Mouse (Mus musculus) MN1 (cell line): Measurements from ENCODE around the gene Tulp2.
A peak's percentile ranks its signal among the peaks of the same experiment; 100 is the strongest.
"Not testable (repeated sequence)": the region's sequence is repeated elsewhere in the genome, so short reads cannot be mapped to it uniquely, and the experiment has no call there.

ENCODE experiments used
- DNase-seq: peaks from one replicate; pipeline ENCODE4 v3.0.0-alpha.2; 2016; ENCODE audit warnings: low spot score

The Tulp2 gene

DNA sequence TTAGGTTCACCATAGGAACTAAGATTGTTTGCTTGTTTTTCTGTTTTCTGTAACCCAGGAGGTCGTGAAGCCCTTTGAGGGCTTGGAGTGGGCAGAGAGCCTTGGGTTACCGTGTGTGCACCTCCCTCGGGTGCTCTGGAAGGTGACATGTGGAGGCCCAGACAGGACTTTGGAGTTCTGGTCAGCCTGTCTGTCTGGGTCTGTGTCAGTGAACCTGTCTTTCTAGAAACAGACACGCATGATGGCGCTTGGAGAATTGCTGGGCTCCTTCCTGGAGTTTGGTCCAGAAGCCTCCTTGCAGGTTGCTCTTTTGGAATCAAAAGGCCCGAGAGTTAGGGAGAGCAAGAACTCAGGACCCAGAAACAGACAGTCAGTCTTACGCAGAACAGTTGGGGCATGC is 21.3 kb upstream of the Tulp2 start:
- peak; percentile 23 for DNase-seq

DNA sequence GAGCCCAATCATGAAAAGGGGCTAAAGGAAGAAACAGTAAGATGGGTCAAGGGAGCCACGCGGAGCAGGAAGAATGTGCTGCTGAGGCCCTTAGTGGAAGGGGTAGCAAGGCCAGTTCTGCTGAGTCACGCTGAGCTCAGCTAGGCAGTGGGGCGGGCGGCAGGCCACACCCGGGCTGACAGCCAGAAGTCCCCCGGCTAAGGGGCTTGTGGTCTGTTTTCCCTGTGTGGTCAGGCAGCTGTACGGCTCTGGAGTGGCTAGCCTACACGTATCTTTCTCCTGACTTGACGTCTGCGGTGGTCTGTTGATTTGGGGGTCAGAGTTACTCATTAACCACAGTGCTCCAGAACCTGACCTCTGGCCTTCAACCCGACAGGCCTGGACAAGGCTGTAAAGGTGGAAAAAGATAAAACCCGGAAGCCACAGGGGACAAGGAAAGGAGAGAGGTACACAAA is 20.8 kb upstream of the Tulp2 start:
- DNase-seq = peak; percentile 78

DNA sequence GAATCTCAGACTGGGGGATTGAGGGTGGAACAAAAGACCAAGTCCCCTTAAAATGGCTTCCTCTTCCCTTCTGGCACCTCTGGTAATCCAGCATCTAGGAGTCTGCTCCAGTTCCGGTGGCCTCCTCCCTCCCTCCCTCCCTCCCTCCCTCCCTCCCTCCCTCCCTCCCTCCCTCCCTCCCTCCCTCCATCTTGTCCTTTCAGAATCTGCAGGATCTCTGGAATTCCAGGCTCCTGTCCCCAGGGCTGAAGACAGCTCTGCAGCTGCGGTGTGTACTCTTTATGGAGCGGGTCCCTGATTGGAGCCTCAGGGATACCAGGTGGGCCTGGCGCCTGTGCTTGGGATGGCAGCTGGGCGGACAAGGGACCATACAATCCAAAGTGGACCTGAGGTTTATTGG is 20.4 kb upstream of the Tulp2 start:
- peak; percentile 69 for DNase-seq

DNA sequence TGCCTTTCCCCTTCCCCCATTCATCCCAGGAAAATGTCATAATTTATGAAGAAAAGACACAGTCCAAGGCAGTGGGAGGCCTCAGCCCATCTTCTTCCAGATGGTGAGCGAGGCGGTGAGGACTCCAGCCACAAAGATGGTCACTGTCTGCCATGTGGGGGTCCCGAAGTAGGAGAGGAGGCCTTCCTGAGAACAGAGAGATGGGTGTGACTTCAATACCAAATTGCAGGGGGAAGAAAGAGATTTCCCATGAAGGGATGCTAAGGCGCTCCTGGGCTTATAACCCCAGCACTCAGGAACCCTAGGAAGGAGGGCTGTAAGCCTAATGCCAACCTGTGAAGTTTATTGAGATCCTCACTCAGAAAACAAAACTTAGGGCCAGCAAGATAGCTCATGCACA is 19.9 kb upstream of the Tulp2 start:
- DNase-seq = no peak

DNA sequence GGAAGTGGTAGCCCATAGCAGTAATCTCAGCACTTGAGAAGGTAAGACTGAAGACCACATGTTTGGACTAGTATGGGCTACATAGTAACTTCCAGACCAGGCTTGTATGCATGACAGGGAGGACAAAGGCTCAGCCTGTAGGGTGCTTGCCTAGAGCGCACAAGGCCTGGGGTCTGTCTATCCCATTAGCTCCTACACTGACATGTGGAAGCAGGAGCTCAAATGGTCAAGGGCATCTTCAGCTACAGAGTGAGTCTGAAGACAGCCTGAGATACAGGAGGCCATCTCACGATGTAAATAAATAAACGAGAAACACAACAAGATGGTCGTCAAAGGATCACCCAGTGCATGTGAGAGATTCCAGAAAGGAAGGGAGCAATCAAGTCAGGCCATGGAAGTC is 19.4 kb upstream of the Tulp2 start:
- no peak for DNase-seq

DNA sequence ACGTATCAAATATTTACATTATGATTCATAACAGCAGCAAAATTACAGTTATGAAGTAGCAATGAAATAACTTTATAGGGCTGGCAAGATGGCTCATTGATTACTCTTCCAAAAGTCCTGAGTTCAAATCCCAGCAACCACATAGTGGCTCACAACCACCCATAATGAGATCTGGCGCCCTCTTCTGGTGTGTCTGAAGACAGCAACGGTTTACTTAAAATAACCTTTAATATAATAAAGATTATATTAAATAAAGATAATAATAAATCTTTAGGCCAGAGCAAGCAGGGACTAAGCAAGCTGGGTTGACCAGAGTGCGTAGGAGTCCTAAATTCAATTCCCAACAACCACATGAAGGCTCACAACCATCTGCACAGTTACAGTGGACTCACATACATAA is 18.8 kb upstream of the Tulp2 start:
- not testable (repeated sequence) for DNase-seq

DNA sequence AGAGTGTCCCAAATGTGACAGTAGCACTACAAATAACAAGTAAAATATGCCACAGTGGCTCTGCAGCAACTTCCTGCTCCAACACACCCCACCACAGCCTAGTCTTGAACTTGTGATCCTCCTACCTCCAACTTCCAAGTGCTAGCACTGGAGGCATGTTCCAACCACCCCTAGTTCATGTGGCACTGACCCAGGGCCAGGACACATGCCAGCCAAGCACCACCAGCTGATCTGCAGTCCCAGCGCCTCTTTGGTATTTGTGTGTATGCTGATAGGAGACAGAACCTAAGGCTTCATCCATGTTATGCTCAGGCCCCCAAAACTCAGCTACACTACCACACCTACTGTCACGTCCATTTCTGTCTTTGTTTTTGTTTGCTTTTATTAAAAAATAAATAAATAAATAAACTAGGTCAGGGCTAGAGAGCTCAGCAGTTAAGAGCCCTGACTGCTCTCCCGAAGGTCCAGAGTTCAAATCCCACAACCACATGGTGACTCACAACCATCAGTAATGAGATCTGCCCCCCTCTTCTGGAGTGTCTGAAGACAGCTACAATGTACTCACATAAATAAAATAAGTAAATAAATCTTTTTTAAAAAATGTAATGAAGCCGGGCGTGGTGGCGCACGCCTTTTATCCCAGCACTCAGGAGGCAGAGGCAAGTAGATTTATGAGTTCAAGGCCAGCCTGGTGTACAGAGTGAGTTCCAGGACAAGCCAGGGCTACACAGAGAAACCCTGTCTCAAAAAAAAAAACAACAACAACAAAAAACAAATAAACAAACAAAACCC is 17.5 kb upstream of the Tulp2 start:
- DNase-seq = no peak

DNA sequence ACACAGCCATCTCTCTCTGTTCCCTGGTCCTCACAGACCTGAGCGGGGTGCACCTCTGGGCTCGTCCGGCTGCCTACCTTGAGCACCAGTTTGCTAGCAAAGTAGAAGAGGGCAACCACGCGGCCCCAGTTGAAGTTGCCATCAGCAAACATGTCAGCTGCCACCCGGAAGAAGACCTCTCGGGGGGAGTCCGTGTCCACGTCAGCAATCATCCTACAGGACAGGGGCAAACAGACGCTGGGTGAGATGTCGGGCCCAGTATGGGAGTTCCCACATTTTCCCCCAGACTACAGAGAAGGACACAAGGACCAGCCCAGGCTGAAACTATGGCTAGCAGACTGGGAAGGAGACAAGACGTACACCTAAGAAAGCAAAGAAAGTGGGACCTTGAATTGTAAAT is 16.6 kb upstream of the Tulp2 start:
- no peak for DNase-seq

DNA sequence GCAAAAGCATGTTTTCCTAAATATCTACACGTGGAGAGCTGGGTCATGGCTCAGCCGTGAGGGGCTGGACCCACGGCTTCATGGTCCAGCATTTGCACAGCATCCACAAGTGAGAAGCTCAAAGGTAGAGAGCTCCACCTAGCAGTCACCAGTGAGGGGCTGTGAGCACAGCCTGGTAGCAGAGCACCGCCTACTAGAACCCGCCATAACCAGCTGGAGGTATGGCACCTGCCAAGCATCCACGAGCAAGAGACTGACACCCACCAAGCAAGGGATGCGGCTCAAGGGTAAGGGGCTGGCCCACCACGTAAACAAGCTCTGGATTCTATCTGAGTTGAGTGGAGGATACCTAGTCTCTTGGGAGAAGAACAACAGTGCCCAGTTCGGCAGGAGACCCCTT is 16.1 kb upstream of the Tulp2 start:
- DNase-seq = peak; percentile 54

DNA sequence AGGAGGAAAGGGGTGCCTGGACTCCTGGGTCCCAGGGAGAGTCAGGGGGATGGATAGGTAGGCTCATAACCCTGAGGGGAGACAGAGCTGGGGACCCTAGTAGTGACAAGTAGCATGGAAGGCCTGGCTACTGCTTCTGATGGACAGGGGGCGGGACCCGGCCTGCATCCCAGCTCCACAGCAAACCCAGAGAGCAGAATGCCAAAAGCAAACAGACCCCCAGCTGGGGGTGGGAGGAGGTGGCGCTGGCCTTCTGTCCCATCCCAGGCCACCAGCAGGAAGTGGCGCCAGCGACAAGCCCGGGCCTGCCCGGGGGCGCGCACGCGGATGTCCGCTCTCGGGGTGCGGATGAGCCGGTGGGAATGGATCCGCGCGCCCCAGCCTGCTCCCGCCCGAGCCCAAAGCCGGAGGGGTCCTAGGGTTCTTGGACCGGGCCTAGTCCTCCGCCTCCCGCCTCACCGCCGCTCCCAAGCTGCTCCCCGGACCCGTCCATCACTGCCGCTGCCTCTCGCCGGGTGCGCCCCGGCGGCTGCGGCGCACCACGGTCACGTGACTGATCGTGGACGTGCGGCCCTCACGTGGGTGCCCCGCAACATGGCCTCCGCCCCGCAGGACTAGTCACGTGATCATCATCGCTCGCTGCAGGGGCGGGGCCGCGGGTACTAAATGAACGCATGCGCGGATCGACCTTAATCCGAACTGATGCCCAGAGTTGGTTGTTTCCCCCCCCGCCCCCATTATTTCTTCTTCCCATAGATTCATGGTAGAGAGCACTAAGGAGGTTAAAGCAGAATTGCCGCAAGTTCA is 15.2 kb upstream of the Tulp2 start, which contains the start of gene Bax:
Bax (minus strand) TSS at position 616 of the 807 bp plus-strand sequence.
- DNase-seq = peak; percentile 96

DNA sequence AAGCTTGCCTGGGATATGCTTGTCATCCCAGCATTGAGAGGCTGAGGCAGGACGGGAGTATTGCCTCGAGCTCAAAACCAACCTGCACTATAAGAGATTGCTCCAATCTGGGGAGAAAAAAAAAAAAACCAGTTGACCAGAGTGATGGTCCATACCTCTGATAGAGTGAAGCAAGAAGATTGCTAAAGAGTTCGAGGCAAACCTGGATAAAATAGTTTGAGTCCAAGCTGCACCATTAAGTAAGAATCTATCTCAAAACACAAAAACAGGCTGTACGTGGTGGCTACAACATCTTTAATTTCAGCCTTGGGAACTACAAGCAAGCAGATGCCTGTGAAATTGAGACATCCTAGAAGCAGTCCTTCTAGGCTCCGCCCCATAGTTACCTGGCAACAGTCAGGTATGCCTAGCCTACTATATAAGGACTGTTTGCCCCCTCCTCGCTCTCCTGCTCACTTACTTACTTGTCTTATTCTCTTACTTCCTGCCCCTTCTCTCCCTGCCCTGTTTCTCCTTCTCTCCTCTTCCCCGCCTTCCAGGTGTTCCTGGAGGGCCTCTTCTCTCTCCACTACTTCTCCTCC is 14.5 kb upstream of the Tulp2 start:
- DNase-seq = no peak

DNA sequence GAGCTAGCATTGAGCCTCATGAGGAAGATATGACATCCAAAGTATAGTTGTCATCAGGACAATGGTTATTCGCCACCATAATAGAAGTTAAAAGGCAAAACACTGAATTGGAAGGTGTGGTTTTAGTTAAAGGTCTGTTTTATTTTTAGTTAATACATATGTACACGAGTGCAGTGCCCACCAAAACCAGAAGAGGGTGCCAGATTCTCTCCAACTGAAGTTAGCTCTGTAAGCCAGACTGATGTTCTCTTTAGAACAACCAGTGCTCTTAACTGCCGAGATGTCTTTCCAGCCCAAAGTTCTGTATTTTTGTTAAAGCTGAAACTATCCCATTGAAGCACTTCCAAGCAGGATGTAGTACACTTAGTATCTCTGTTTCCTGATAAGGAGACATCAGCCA is 10.8 kb upstream of the Tulp2 start:
- DNase-seq = peak; percentile 74

DNA sequence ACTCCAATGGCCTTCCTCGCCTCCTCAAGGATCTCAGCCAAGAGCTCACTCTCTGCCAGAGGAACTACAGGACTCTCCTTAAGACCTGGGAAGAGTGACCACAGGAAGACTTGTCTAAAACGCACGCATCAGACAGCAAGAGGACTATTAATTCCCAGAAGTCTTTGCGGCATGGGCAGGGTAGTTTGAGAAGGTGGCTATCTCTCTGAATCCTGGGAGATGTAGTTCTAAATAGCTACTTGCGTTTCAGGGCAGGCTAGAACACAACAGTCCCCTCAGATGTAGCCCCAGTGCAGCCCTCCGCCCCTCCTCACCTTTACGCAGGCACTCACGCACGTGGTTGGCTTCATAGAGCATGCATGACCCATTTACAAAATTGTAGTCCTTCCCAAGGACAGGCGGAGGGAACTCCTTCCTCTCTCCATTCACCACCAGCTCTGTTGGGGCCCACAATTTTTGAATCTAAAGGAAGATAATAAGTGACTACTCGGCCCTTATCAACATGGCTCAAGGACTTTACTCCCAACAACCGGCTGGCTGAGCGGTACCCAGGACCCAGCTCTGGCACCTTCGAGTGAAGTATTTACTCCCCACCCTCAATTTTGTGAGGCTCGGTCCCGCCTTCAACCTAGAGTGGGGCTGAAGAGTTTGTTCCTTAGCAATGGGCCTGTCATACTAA is 6.2 kb upstream of the Tulp2 start:
- DNase-seq = peak; percentile 79

DNA sequence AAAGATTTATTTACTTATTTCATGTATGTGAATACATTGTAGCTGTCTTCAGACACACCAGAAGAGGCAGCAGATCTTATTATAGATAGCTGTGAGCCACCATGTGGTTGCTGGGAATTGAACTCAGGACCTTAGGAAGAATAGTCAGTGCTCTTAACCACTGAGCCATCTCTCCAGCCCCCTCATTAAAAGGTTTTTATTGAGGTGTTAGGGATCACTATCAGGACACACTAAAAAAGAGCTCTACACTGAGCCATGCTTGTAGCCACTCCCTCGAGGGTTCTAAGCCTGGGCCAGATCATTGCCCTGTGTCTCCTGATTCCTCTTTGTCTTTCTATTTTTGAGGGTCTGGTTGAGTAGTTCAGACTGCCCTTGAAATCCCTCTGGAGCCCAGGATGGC is 5.2 kb upstream of the Tulp2 start:
- DNase-seq = no peak

DNA sequence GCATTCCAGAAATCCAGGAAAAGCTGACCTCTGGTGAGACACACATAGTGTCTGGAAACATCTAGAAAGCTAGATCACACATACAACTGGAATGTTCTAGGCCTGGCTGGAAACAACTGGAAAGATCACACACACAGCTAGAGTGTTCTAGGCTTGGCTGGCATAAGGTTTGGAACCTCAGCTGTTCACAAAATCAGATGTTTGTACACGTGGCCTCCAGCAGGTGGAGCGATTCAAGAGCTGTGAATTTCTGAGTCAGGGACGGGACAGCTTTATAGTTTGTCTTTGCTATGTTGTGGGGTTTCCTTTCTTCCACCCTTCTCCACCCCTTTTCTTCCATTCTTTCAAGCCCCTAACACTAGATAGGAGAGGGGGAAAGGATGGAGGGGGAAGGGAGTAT is 4.7 kb upstream of the Tulp2 start:
- peak; percentile 80 for DNase-seq

DNA sequence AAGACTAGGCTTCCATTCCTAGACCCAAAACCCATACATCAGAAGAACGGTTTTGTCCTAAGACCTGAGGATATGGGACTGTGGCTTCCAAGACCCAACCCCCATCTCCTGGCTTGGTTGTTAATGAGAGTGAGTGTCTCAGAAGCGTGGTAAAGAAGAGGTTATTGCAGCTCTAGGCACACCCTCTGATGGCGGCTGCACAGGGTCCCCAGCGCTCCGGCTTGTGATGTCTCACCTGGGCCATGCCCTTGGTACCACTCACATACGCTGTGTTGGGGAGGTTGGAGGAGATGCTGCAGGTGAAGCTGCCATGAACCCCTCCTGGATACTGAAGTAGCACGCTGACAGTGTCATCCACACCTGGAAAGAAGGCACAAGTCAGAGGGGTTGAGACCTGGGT is 2.9 kb upstream of the Tulp2 start:
- DNase-seq = no peak

DNA sequence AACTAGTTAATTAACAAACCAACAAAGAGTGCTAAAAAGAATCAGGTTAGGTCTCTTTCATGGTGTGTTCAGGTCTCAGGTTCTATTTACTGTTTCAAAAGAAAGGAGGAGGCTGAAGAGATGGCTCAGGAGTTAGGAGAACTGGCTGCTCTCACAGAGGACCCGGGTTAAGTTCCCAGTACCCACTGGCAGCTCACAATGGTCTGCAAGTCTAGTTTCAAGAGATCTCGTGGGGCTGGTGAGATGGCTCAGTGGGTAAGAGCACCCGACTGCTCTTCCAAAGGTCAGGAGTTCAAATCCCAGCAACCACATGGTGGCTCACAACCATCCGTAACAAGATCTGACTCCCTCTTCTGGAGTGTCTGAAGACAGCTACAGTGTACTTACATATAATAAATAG is 1.4 kb upstream of the Tulp2 start:
- not testable (repeated sequence) for DNase-seq

DNA sequence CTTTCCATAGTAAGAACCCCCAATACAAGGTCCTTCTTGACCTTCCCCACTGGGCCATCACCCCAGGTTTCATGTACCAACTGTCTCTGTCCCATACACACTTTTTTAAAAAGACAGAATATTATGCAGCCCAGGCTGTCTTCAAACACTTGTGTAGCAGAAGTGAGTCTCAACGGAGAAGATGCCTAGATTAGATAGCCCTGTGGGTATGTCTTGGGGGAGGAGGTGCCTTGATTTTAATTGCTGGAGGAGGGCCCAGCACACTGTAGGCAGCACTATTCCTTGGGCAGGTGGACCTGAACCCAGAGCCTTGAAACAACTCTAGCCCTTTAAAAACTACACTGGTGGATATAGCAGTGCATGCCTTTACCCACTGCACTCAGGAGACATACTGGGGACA is 489 bp downstream of the Tulp2 start:
- DNase-seq = no peak

DNA sequence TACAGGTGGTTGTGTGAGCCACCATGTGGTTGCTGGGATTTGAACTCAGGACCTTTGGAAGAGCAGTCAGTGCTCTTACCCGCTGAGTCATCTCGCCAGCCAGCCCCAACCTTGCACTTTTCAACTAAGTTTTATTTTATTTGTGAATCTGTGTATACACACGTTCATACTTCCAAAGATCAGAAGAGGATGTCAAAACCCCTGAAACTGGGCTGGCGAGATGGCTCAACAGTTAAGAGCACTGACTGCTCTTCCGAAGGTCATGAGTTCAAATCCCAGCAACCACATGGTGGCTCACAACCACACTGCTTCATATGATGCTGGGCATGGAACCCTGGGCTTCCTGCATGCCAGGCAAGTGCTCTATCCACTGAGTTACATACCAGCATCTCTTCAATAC is 3.3 kb downstream of the Tulp2 start:
- not testable (repeated sequence) for DNase-seq

DNA sequence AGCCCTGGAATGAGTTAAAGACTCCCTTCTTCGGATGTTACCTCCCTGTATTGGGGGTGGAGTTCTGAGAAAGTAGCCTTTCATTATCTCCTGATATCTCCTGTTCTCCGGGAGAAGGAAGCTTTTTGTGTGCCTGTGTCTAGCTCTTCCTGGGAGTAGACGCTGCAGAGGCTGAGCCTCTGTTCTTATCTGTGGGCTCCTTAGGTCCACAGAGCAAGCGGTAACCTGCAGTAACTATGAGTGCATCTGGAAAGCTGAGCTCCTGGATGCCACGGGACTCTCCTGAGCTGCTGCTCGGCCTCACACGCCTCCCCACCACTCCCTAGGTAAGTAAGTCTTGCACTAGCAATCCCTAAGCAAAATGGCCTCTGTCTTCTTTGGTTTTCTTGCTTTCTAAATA is 4.5 kb downstream of the Tulp2 start:
- DNase-seq = no peak

DNA sequence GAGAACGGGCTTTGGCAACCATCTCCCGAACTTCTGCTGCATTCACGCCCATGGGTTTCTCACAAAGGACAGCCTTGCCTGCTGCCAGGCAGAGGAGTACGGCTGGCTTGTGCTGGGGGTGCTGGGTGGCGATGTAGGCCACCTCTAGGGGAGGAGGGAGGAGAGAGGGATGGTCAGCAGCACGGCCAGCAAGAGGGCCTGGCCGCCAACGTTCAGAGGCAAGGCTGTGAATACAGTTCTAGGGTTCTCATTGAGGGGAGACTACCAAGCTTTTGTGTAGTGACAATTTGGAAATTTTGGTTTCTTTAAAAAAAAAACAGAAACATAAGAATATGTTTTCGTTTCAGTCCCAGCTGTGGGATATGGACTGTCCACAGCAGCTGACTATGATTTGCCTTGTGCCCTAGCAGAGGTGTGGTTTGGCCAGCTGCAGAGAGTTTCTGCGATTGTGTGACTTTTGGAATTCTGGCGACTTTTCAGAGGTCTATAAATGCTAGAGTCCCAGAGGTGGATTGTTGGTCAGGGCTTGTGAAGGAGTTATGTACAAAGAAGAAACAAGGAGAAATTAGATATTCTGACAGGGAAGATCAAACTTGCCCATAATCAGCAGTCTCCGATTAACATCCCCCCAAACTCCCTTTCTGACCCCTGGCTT is 5.2 kb downstream of the Tulp2 start, which contains the start of gene Gm45808:
Gm45808 (minus strand) TSS at position 51 of the 655 bp plus-strand sequence.
- no peak for DNase-seq

DNA sequence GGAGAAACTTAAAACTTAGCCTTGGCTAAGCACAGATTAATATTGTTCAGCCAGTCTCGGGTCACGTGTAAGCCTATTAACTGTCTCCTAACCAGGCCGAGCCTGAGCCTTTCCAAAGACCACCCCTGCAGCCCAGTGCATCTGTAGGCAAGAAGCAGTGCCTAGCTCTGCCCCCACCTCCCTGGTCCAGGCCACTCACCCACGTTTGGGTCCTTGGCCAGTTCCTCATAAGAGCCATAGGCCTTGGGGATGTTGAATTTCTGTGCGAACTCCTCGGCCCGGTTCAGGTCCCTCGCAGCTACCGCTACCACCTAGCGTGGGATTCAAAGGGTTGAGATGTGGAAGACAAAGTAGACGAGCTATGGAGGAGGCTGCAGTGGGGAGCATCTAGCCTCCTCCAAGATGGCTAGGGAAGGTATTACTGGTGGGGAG is 6.2 kb downstream of the Tulp2 start:
- DNase-seq = no peak
